Mouse (Mus musculus) myocyte (in vitro differentiated cells): ENCODE measurements around the gene Bmp6. TPM values are rescaled to one million over a fixed set of nuclear protein-coding genes. Genes with fewer than 3 reads are reported as not detected.

Experiments used
- H3K27me3 ChIP-seq: one replicate; pipeline ENCODE4 v1.6.1; 2011; ENCODE audit not compliant: control insufficient read depth, insufficient read depth, insufficient read length
- H3K36me3 ChIP-seq: one replicate; pipeline ENCODE4 v1.6.1; 2011; ENCODE audit not compliant: control insufficient read depth, insufficient read depth
- H3K4me2 ChIP-seq: one replicate; pipeline ENCODE4 v1.6.1; 2011; ENCODE audit warnings: low read depth, control low read depth
- H3K4me3 ChIP-seq: one replicate; pipeline ENCODE4 v1.5.1; 2011; ENCODE audit warnings: mild to moderate bottlenecking, control low read depth, moderate library complexity
- H3K79me2 ChIP-seq: one replicate; pipeline ENCODE4 v1.6.1; 2011; ENCODE audit not compliant: control insufficient read depth, insufficient read depth
- H3ac ChIP-seq: one replicate; pipeline ENCODE4 v1.6.1; 2011; ENCODE audit not compliant: control insufficient read depth, insufficient read length
- CEBPB ChIP-seq: IDR thresholded peaks from 2 replicates; pipeline ENCODE4 v1.6.1; 2011; ENCODE audit warnings: mild to moderate bottlenecking, moderate library complexity; ENCODE audit not compliant: poor library complexity, insufficient read depth, severe bottlenecking
- E2F4 ChIP-seq: IDR thresholded peaks from one replicate; pipeline ENCODE4 v1.6.1; 2011; ENCODE audit warnings: mild to moderate bottlenecking, control low read depth, moderate library complexity; ENCODE audit not compliant: insufficient read depth
- MAX ChIP-seq: IDR thresholded peaks from one replicate; pipeline ENCODE4 v1.6.1; 2011; ENCODE audit warnings: low read depth, mild to moderate bottlenecking, control low read depth
- MYOD1 ChIP-seq, 3 experiments: IDR thresholded peaks; one replicate each; pipeline ENCODE4 v1.6.1; 2011; ENCODE audit warnings: control low read depth in 2 of 3, low read depth in 2 of 3, mild to moderate bottlenecking in 2 of 3, moderate library complexity in 1 of 3; ENCODE audit not compliant: insufficient read length in 2 of 3, control insufficient read depth in 1 of 3
- MYOG ChIP-seq, 3 experiments: IDR thresholded peaks; one replicate each; pipeline ENCODE4 v1.6.1; 2011; ENCODE audit warnings: control low read depth in 2 of 3, low read depth in 2 of 3, mild to moderate bottlenecking in 2 of 3; ENCODE audit not compliant: insufficient read length in 2 of 3, control insufficient read depth in 1 of 3, insufficient read depth in 1 of 3
- POLR2A ChIP-seq: IDR thresholded peaks from one replicate; pipeline ENCODE4 v1.6.1; 2011; ENCODE audit warnings: low read depth, mild to moderate bottlenecking, control low read depth, moderate library complexity; ENCODE audit not compliant: insufficient read length
- POLR2AphosphoS2 ChIP-seq: IDR thresholded peaks from one replicate; pipeline ENCODE4 v1.6.1; 2011; ENCODE audit warnings: low read depth, control low read depth; ENCODE audit not compliant: insufficient read length
- REST ChIP-seq: IDR thresholded peaks from one replicate; pipeline ENCODE4 v1.6.1; 2011; ENCODE audit warnings: mild to moderate bottlenecking, control low read depth, moderate library complexity; ENCODE audit not compliant: insufficient read depth, insufficient read length
- SRF ChIP-seq: IDR thresholded peaks from one replicate; pipeline ENCODE4 v1.6.1; 2011; ENCODE audit warnings: low read depth; ENCODE audit not compliant: control insufficient read depth, insufficient read length
- TCF12 ChIP-seq: IDR thresholded peaks from one replicate; pipeline ENCODE4 v1.6.1; 2011; ENCODE audit warnings: mild to moderate bottlenecking, control low read depth; ENCODE audit not compliant: poor library complexity, insufficient read depth, severe bottlenecking
- TCF3 ChIP-seq: IDR thresholded peaks from one replicate; pipeline ENCODE4 v1.6.1; 2011; ENCODE audit warnings: low read depth, control low read depth; ENCODE audit not compliant: insufficient read length
- USF1 ChIP-seq: IDR thresholded peaks from one replicate; pipeline ENCODE4 v1.6.1; 2011; ENCODE audit warnings: low read depth, mild to moderate bottlenecking, control low read depth, moderate library complexity
- polyA plus RNA-seq: library from polyadenylated mRNA; unstranded; fragments of >200 nt; fragmentation: generic; extraction: Trizol; gene quantifications from one replicate; pipeline ENCODE4 v1.2.1, GENCODE M21; 2012; ENCODE audit warnings: missing spikeins

Gene Bmp6
- polyA plus RNA-seq, 1 experiment: 0.06 TPM

DNA sequence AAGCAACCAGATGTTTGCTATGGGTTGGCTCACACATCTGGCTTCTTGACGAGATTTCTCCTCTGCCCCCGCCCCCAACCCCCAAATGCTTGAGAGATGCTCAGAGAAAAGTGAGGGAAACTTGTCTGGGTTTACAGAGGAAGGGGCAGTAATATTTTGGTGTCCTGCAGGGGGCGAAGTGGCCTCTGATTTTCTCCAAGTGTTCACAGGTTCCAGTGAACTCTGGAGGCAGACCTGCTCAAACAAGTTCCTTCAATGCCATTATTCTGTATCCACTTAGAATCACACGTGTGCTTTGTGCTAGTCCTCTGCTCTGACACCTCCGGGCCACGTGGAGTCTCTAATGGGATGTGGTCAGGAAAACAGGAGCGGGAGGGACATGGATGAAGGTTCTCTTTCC is 2.3 kb upstream of the Bmp6 start:
- H3K4me3 ChIP-seq: no peak overlapping the region
- no peak overlapping the region for H3K4me2 ChIP-seq
- H3K27me3 ChIP-seq: peaks cover 25% of the 10 kb centered on the region
- no peaks in the 10 kb centered on the region for H3K36me3 ChIP-seq
- H3K79me2 ChIP-seq: no peaks in the 10 kb centered on the region
- no peak overlapping the region for H3ac ChIP-seq
- TF ChIP-seq SRF (no peak), POLR2AphosphoS2 (no peak), POLR2A (no peak), MAX (no peak), REST (no peak), TCF3 (no peak), USF1 (no peak), CEBPB (no peak), E2F4 (no peak)

DNA sequence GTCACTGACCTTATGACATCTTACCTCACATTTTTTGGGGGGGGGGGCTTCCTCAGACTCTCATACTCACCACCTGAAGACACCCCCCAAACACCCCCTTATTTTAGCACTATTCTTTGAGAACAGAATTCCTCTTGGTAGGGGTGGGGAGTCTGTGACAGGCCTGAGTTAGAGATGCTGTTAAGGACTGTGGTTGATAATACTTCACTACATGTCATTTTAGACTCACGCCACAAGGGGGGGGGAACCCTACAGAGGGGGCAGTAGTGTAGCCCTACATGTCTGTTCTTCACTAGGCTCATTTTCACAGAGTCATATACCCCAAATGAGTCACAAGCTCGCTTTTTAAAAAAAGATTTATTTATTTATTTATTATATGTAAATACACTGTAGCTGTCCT is 1.7 kb upstream of the Bmp6 start:
- Histone ChIP-seq H3K79me2 (no peaks in the 10 kb centered on the region), H3K27me3 (peaks cover 25% of the 10 kb centered on the region), H3K4me3 (no peak overlapping the region), H3ac (no peak overlapping the region), H3K36me3 (no peaks in the 10 kb centered on the region), H3K4me2 (no peak overlapping the region)
- TF ChIP-seq MYOG (IDR thresholded peaks at IDR 0.05; ENCODE audit: control insufficient read depth in 1 of 3, insufficient read depth in 1 of 3, insufficient read length in 2 of 3, low read depth in 2 of 3) (no peak), POLR2A (no peak), REST (no peak), TCF3 (no peak), SRF (no peak), TCF12 (no peak), MAX (no peak), USF1 (no peak), POLR2AphosphoS2 (no peak), E2F4 (no peak), CEBPB (no peak), MYOD1 (IDR thresholded peaks at IDR 0.05; ENCODE audit: control insufficient read depth in 1 of 3, insufficient read length in 2 of 3, low read depth in 2 of 3) (no peak)

DNA sequence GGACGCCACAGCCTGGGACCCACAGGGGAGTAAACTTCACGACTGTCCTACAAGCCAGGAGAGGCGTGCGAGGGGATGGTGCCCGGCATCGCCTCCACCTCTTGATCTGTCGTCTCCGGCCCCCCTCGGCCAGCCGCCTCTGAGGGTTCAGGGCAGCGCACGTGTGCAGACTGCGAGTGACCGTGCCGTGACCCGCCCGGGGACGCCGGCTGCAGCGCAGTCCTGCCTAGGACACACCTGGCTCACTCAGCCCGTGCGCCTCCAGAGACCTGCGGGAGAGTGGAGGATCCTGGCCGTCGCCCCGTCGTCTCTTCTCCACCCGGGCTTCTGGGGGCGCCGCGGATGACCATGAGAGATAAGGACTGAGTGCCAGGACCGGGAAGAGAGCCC is 519 bp downstream of the Bmp6 start:
- Histone ChIP-seq H3K27me3 (peaks cover 25% of the 10 kb centered on the region), H3K4me2 (no peak overlapping the region), H3K79me2 (no peaks in the 10 kb centered on the region), H3K4me3 (no peak overlapping the region), H3ac (no peak overlapping the region), H3K36me3 (no peaks in the 10 kb centered on the region)
- TF ChIP-seq USF1: no peak
- no peak for TF ChIP-seq TCF3
- TF ChIP-seq SRF: no peak
- TF ChIP-seq POLR2AphosphoS2: no peak
- TF ChIP-seq REST: no peak
- TF ChIP-seq TCF12: no peak
- TF ChIP-seq E2F4: no peak
- TF ChIP-seq POLR2A: no peak
- TF ChIP-seq MYOG (IDR thresholded peaks at IDR 0.05; ENCODE audit: control insufficient read depth in 1 of 3, insufficient read depth in 1 of 3, insufficient read length in 2 of 3, low read depth in 2 of 3): no peak
- no peak for TF ChIP-seq MYOD1 (IDR thresholded peaks at IDR 0.05; ENCODE audit: control insufficient read depth in 1 of 3, insufficient read length in 2 of 3, low read depth in 2 of 3)
- no peak for TF ChIP-seq MAX
- TF ChIP-seq CEBPB: no peak

DNA sequence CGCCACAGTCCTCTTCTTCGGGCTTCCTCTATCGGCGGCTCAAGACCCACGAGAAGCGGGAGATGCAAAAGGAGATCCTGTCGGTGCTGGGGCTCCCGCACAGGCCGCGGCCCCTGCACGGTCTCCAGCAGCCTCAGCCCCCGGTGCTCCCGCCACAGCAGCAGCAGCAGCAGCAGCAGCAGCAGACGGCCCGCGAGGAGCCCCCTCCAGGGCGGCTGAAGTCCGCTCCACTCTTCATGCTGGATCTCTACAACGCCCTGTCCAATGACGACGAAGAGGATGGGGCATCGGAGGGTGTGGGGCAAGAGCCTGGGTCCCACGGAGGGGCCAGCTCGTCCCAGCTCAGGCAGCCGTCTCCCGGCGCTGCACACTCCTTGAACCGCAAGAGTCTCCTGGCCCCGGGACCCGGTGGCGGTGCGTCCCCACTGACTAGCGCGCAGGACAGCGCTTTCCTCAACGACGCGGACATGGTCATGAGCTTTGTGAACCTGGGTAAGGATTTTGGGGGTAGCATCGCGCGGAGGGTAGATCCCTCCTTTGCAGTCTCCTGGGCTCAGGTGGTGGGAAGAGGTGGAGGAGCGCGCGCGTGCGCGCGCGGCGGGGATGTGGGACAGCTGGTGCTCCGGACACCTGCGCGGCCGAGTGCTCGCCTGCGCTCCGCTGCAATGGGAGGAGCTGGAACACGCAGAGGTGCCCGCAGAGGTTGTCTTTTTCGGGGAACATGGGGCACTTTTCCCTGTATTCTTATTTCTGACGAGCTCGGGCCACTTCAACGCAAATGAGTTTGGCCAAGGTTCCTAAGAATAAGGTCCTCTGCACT is 1.4 kb downstream of the Bmp6 start:
- H3K36me3 ChIP-seq: no peaks in the 10 kb centered on the region
- H3K4me2 ChIP-seq: no peak overlapping the region
- no peak overlapping the region for H3K4me3 ChIP-seq
- no peak overlapping the region for H3ac ChIP-seq
- TF ChIP-seq MAX (no peak), TCF3 (no peak), TCF12 (no peak), REST (no peak), POLR2A (no peak), POLR2AphosphoS2 (no peak), E2F4 (no peak), MYOD1 (IDR thresholded peaks at IDR 0.05; ENCODE audit: control insufficient read depth in 1 of 3, insufficient read length in 2 of 3, low read depth in 2 of 3) (no peak), SRF (no peak), CEBPB (no peak), USF1 (no peak), MYOG (IDR thresholded peaks at IDR 0.05; ENCODE audit: control insufficient read depth in 1 of 3, insufficient read depth in 1 of 3, insufficient read length in 2 of 3, low read depth in 2 of 3) (no peak)
- peaks cover 25% of the 10 kb centered on the region for H3K27me3 ChIP-seq
- H3K79me2 ChIP-seq: no peaks in the 10 kb centered on the region
